Mouse (Mus musculus) erythroblast, embryonic 14.5 days (primary cell): ENCODE results near the gene Pard6b. TPM values are rescaled to one million over a fixed set of nuclear protein-coding genes. Genes with fewer than 3 reads are reported as not detected.
"Not testable (repeated sequence)": the region's sequence is repeated elsewhere in the genome, so short reads cannot be mapped to it uniquely, and the experiment has no call there.

Experiments
- H3K27me3 ChIP-seq: 2 replicates; pipeline ENCODE4 v1.6.1; 2012; ENCODE audit warnings: inconsistent platforms; ENCODE audit not compliant: control insufficient read depth
- H3K36me3 ChIP-seq: 2 replicates; pipeline ENCODE4 v1.6.1; 2012; ENCODE audit warnings: mild to moderate bottlenecking, inconsistent platforms; ENCODE audit not compliant: control insufficient read depth
- H3K4me1 ChIP-seq: 2 replicates; pipeline ENCODE4 v1.6.1; 2012; ENCODE audit warnings: inconsistent platforms; ENCODE audit not compliant: control insufficient read depth
- H3K4me3 ChIP-seq: replicated peaks from 2 replicates; pipeline ENCODE3; 2012; ENCODE audit warnings: moderate library complexity, mild to moderate bottlenecking, inconsistent platforms
- H3K9me3 ChIP-seq: 2 replicates; pipeline ENCODE4 v1.6.1; 2012; ENCODE audit warnings: low read length, inconsistent platforms, mixed read lengths; ENCODE audit not compliant: control insufficient read depth
- GATA1 ChIP-seq: IDR thresholded peaks from 2 replicates; pipeline ENCODE4 v1.6.1; 2012; ENCODE audit warnings: low read length, inconsistent platforms, mixed read lengths
- TAL1 ChIP-seq: IDR thresholded peaks from 3 replicates; pipeline ENCODE4 v1.6.1; 2012; ENCODE audit warnings: low read length, inconsistent platforms, mixed read lengths
- polyA plus RNA-seq: library from polyadenylated mRNA; stranded (reverse); fragments of >175 nt; gene quantifications from 2 replicates; pipeline ENCODE4 v1.2.3, GENCODE M21; 2012

Pard6b gene
- polyA plus RNA-seq, 1 experiment = 0.06 TPM

DNA sequence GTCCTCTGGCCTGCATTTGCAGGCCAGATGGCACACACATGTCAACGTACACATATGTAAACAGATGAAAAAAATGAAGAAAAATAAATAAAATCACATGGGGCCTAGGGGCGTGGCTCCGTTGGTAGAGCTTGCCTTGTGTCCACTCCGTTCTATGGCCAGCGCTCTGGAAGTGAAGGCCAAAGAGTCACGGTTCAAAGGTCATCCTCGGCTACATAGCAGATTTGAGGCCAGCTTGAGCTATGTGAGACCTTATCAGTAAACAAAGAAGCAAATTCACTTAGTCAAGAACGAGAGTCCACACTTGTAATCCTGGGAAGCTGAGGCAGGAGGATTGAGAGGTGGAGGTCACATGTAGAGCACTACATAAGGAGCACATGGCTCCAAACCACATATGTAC lies 24.5 kb downstream of the Pard6b start:
- Histone ChIP-seq H3K4me3 (no peak overlapping the region), H3K9me3 (no peaks in the 10 kb centered on the region), H3K4me1 (no peaks in the 10 kb centered on the region), H3K27me3 (no peaks in the 10 kb centered on the region), H3K36me3 (peaks cover under 1% of the 10 kb centered on the region; the same call in 1 of the 2 replicates)
- TF ChIP-seq TAL1 (no peak), GATA1 (no peak)

DNA sequence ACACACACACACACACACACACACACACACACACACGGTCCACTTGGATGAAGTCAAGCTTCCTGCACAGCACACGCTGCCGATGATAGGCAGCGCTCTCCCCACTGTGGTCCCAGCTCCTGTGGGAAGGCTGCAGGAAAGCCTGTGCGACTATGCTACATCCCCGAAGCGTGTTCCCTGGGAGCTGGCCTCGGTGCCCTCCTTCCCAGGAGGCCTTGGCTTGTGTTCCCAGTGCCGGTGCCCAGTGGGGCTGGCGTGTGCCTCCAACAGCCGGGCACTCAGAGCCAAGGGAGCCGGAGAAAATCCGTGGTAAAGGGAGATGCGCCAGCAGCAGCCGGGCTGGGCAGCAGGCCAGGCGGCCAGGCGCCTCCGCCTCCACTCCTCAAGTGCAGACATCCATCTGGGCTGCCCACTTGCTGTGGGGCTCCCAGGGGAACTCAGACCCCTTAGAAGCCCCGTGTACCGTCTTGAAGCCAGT lies 25.9 kb downstream of the Pard6b start:
- H3K9me3 ChIP-seq = no peaks in the 10 kb centered on the region
- H3K4me1 ChIP-seq = no peaks in the 10 kb centered on the region
- no peaks in the 10 kb centered on the region for H3K27me3 ChIP-seq
- H3K4me3 ChIP-seq = no peak overlapping the region
- no peaks in the 10 kb centered on the region for H3K36me3 ChIP-seq
- TF ChIP-seq TAL1 (no peak), GATA1 (no peak)

DNA sequence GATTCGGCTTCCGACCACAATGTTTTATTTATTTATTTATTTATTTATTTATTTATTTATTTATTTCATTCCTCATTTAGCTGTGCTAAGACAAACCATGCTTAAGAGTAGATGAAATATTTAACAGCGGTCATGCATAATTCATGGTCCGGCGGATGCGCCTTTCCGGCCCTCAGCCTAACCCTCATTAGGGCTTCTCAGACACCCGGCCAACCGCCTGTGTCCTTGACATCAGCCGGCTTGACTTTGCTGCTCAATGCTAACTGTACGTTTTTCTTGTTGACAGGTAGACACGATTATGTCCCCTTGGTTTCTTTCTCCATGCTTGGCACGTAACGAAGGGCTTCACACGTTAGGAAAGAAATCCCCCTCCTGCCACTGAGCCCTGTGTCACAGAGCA lies 26.6 kb downstream of the Pard6b start:
- no peak for TF ChIP-seq GATA1
- TF ChIP-seq TAL1 = no peak
- Histone ChIP-seq H3K4me3 (no peak overlapping the region), H3K4me1 (no peaks in the 10 kb centered on the region), H3K9me3 (no peaks in the 10 kb centered on the region), H3K36me3 (no peaks in the 10 kb centered on the region), H3K27me3 (no peaks in the 10 kb centered on the region)

DNA sequence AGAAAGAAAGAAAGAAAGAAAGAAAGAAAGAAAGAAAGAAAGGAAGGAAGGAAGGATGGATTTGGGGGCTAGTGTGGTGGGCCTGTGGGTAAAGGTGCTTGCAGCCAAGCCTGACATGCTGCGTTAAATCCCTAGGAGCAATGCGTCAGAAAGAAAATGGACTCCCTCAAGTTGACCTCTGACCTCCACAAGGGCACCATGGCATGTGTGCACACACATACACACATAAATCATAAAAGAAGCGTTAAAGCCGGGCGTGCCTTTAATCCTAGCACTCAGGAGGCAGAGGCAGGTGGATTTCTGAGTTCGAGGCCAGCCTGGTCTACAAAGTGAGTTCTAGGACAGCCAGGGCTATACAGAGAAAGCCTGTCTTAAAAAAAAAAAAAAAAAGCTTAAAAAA lies 27.1 kb downstream of the Pard6b start:
- not testable (repeated sequence) for H3K4me3 ChIP-seq, H3K9me3 ChIP-seq

DNA sequence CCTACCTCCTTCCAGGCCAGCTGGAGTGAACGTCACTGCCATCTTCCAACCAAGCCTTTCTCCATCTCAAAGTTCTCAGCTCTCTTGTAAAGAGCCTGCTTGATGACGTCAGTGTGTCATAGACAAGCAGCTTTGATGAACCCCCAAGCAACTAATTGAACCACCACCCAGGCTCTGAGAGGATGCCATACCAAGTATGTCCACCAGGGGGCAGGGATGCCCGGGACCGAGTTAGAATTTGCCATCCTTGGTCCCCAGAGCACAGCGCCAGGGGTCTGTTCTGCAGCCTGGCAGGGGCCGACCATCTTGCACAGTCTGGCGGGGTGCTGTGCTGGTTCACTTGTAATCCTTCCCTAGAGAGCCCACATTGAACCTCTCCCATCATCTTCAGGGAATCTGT lies 31.1 kb downstream of the Pard6b start:
- Histone ChIP-seq H3K4me1 (peaks cover 9% of the 10 kb centered on the region), H3K27me3 (no peaks in the 10 kb centered on the region), H3K9me3 (no peaks in the 10 kb centered on the region), H3K4me3 (no peak overlapping the region), H3K36me3 (no peaks in the 10 kb centered on the region)
- no peak for TF ChIP-seq TAL1
- no peak for TF ChIP-seq GATA1

More for the DNA sequence above, 27.1 kb downstream of the Pard6b start:
- H3K4me1 ChIP-seq, H3K36me3 ChIP-seq, H3K27me3 ChIP-seq: not testable (repeated sequence)

DNA sequence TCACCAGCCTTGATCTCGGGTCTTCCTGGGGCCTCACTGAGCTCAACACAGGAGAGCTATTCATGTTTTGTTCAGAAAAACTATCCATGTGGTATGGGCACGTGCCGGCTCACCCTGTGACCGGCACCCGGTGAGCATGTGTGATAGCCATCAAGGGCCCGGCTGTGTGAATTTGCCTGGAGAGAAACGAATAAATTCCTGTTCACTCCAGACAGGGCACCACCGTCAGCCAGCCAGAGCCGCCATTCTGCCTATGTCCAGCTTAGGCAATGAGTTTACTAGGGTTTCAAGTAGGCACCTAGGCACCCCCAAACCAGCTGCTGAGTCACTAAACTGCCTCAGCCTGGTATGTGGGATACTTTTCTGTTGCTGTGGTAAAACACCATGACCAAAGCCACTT lies 32.5 kb downstream of the Pard6b start:
- Histone ChIP-seq H3K4me3 (no peak overlapping the region), H3K9me3 (no peaks in the 10 kb centered on the region), H3K27me3 (peaks cover 9% of the 10 kb centered on the region), H3K4me1 (peaks cover 19% of the 10 kb centered on the region), H3K36me3 (no peaks in the 10 kb centered on the region)
- no peak for TF ChIP-seq TAL1
- TF ChIP-seq GATA1 = no peak

DNA sequence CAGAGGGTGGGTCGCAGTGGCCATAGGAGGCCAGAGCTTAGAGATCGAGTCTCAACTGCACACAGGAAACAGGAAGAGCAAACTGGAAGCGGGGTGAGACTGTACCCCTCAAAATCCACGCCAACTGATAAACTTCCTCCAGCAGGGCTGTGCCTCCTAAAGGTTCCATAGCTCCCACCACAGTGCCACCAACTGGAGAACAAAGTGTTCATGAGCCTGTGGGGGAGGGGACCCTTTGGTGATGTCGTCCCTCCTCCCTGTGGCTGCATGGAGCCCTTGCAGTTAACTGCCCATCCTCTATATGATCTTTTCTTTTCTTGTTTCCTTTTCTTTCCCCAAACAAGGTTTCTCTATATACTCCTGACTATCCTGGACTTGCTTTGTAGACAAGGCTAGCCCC lies 32.9 kb downstream of the Pard6b start:
- Histone ChIP-seq H3K4me3 (no peak overlapping the region), H3K36me3 (no peaks in the 10 kb centered on the region), H3K9me3 (no peaks in the 10 kb centered on the region), H3K27me3 (peaks cover 12% of the 10 kb centered on the region), H3K4me1 (peaks cover 19% of the 10 kb centered on the region)
- TF ChIP-seq TAL1 = no peak
- TF ChIP-seq GATA1 = no peak

DNA sequence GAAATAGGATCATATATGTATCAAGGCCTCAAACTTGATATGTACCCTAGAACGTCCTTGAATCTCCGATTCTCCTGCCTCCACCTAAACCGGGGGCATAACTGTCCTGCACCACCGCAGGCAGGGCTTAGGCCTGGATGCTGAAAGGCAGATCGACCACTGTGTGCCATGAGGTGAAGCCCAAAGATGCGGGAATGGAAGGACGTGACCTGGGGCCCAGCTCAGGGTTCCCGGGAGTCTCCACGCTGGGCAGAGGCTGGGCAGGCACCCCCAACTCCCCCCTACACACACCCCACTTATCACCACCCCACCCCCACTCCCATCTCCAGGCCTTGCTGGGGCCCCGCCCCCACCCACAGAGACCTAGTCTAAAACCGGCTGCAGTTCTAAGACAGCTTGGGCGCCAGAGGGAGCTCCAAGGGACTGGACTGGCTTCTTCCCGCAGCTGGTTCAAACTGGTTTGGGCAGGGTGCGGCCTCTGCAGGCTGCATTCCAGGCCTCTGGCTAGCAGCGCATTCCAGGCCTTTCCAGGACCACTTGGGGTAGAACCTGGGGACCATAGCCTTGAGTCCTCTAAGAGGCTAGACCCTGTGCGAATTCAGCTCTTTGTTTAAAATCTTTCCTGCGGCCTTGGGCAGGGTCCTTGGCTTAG lies 34.0 kb downstream of the Pard6b start:
- TF ChIP-seq TAL1 (no peak), GATA1 (no peak)
- Histone ChIP-seq H3K36me3 (no peaks in the 10 kb centered on the region), H3K4me1 (peaks cover 19% of the 10 kb centered on the region), H3K9me3 (no peaks in the 10 kb centered on the region), H3K4me3 (no peak overlapping the region), H3K27me3 (peaks cover 17% of the 10 kb centered on the region)

DNA sequence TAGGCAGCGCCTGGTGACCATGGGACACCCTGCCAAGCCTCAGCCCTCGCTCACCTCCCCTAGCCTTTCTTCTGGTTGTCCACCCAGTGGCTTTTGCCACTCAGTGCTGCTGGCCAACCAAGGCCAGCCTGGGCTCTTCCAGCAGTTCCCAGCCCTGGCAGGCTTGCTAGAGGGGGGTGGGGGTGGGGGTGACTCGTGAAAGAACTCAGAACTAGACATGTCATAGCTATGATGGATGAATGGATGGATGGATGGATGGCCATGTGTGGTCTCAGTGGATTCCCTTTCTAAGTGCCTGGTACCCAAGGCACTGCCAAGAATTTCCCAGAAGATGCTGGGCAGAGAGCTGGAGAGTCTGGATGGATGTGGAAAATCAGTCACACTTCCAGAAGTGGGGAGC lies 35.0 kb downstream of the Pard6b start:
- peaks cover 19% of the 10 kb centered on the region for H3K4me1 ChIP-seq
- H3K9me3 ChIP-seq = no peaks in the 10 kb centered on the region
- H3K4me3 ChIP-seq = no peak overlapping the region
- TF ChIP-seq GATA1 (no peak), TAL1 (no peak)
- H3K27me3 ChIP-seq = peaks cover 21% of the 10 kb centered on the region
- no peaks in the 10 kb centered on the region for H3K36me3 ChIP-seq

DNA sequence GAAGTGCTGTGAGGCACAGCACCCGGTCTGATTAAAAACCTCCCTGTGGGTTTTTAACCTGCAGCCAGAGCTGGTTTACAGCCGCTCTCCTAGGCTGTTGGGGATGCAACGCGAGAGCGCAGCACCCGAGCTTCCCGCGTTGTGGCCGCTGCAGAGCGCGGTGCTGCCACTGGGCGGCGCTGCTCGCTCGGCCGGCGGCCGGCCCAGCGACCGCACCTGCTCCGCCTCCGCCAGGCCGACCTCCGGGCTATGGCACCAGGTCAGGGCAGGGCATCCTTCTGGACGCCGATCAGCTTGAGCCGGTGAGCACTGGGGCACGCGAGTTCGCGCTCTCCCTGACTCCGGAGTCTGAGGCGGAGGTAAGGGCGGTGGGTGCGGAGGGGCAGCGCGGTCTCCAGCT lies 36.3 kb downstream of the Pard6b start:
- TF ChIP-seq GATA1 = no peak
- no peak for TF ChIP-seq TAL1
- Histone ChIP-seq H3K27me3 (peaks cover 21% of the 10 kb centered on the region), H3K4me3 (peak overlapping the region; percentile 61), H3K36me3 (no peaks in the 10 kb centered on the region), H3K4me1 (peaks cover 21% of the 10 kb centered on the region), H3K9me3 (no peaks in the 10 kb centered on the region)
